Mouse (Mus musculus): Measurements from ENCODE around the gene Olfr738.

Gene Olfr738

GRCm38 (mm10) chr14:50407268-50407667, at the start of gene Olfr738:
TSS of gene Olfr738 (plus strand) at chr14:50407568.
- no peak for DNase-seq (ENCODE audit: low spot score)

DNA sequence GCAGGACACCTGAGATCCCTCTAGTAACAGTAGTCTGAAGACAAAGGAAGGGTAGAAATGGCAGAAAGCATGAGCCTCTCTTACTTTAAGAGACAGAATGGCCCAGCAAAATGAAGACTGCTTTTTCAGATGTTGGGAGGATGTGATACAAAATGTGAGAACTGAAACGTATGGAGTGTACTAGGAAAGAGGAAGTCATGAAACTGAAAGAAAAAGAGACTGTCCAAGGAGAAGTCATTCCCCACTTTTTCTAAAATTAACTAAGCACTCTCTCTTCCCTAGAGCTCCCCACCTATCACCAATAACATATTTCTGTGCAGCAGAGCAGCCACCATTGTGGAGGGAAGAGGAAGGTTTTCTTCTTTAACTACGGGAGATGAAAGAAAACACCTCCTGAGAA, 49.8 kb upstream of the Olfr738 start, which contains the start of gene Tlr11:
Gene Tlr11, plus strand, starts transcription at position 322 of the 400 bp plus-strand sequence.
- DNase-seq (ENCODE audit: low spot score), result no peak

DNA sequence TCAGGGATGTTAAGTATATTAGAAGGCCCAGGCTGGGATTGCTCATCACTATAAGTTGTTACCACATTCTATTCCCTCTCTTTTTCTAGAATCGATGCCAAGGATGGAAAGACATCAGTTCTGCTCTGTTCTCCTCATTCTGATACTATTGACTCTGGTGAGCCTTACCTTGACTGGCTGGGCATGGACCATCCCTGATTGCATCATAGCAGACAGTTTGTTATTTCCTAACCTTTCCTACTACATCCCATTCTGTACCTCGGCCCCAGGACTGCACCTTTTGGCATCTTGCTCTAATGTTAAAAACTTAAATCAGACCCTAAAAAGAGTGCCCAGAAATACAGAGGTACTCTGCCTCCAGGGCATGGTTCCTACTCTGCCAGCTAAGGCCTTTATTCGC, 46.9 kb upstream of the Olfr738 start:
- DNase-seq (ENCODE audit: low spot score), result no peak

DNA sequence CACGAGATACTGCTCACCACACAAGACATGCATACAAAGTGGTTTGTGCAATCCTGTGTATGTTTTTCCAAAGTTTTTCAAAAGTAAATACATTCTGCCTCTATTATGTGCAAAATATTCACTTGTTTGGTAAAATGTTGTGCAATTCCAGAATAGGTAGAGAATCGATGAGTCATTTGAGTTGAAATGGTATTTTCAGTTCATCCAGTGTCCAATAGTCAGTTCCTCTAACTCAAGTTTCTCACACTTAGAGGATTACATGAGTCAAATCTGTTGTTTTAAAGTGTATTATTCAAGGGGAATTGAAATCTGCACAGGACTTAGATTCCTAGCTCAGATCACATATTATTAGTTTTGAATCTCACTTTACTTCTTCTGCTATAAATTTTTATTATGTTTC, 43.8 kb upstream of the Olfr738 start:
- no peak for DNase-seq (ENCODE audit: low spot score)

DNA sequence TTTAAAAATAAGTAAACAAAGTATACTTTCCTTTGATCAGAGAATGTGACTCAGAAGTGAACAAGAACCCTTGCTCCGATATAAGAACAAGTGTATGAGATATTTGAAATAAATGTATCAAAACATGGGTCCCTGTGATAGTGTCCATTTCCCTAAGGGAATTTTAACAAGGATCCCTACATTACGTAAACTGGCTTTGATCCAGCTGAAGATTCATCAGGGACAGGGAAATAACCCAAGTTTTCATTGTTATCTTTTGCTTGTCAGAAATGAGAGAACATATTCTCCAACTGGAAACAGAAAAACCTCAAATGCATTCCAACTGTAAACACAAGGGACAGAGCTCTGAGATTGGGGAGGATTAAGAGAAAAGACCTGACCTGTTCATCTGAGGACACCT, 26.5 kb upstream of the Olfr738 start, which contains the start of gene Olfr736:
Gene Olfr736, plus strand, starts transcription at position 301 of the 400 bp plus-strand sequence.
- DNase-seq (ENCODE audit: low spot score), result no peak

DNA sequence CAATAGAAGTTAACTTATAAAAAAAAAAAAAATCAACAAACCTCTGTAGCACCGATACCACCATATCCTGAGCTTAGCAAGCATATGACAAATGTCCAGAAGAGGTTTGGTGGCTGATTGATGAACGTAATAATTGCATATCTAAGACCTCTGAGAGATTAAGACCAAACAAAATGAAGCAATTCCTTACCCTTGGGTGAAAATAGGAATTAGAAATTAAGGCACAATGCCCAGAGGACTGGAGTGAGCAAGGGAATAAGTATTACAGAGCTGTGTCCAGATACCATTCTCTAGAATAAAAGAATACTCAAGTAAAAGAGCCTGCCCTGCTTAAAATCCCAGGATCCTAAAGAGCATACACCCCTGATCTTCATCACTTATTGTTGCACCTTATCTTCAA, 11.0 kb downstream of the Olfr738 start, which contains the start of gene Olfr739:
Gene Olfr739, plus strand, starts transcription at position 301 of the 400 bp plus-strand sequence.
- DNase-seq (ENCODE audit: low spot score), result no peak

DNA sequence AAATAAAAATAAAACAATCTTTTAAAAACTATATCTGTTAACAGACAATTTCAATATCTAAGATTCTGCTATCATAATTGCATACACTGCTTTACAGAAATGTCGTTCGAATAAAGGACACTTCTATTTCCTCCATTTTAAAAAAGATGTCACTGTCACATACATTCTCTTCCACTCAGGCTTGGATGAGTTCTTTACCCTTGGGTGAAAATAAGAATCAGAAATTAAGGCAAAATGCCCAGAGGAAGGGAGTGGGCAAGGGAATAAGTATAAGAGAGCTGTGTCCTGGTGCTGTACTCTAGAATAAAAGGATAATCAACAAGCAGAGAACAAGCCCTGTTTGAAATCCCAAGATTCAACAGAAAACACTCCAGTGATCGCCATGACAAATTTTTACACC, 37.9 kb downstream of the Olfr738 start, which contains the start of gene Olfr740:
Gene Olfr740, plus strand, starts transcription at position 301 of the 400 bp plus-strand sequence.
- no peak for DNase-seq (ENCODE audit: low spot score)
